Mouse (Mus musculus) liver, embryonic 14.5 days (tissue): ENCODE data around the gene Brwd1. TPM values are rescaled to one million over a fixed set of nuclear protein-coding genes. Genes with fewer than 3 reads are reported as not detected.

Source experiments
- ATAC-seq: fragments of 200-750 bp; cut with Nextera tagmentation; 2 replicates; pipeline ENCODE4 v1.8.0; 2017; ENCODE audit warnings: moderate number of reproducible peaks, mild to moderate bottlenecking, moderate library complexity; ENCODE audit not compliant: insufficient read depth
- DNase-seq, 3 experiments: peaks; one replicate each; pipeline ENCODE4 v3.0.0-alpha.2; 2012 to 2013; ENCODE audit warnings: low read depth in 3 of 3, low spot score in 3 of 3
- H3K27ac ChIP-seq: fragments of 300-500 bp; sonication (generic); 2 replicates; pipeline ENCODE4 v1.5.1; 2014; ENCODE audit warnings: moderate library complexity, mild to moderate bottlenecking, control low read depth, inconsistent platforms
- H3K27me3 ChIP-seq: fragments of 300-500 bp; sonication (generic); 2 replicates; pipeline ENCODE4 v1.6.1; 2014; ENCODE audit warnings: mild to moderate bottlenecking, low read length, moderate library complexity; ENCODE audit not compliant: control insufficient read depth, insufficient read depth
- H3K36me3 ChIP-seq: fragments of 300-500 bp; sonication (generic); replicated peaks from 2 replicates; pipeline ENCODE4 v1.6.1; 2014; ENCODE audit warnings: low read depth; ENCODE audit not compliant: control insufficient read depth, insufficient read depth
- H3K4me1 ChIP-seq, 2 experiments: fragments of 200-500 bp in 1 of 2; fragments of 300-500 bp in 1 of 2; sonication (generic) in 1 of 2; replicated peaks; 2 replicates each; pipeline ENCODE4 v1.6.1; 2012 to 2014; ENCODE audit warnings: antibody characterized with exemption in 1 of 2, inconsistent platforms in 1 of 2, low read length in 1 of 2; ENCODE audit not compliant: control insufficient read depth in 2 of 2, insufficient read depth in 2 of 2
- H3K4me2 ChIP-seq: fragments of 300-500 bp; sonication (generic); 2 replicates; pipeline ENCODE4 v1.6.1; 2014; ENCODE audit warnings: low read depth, mild to moderate bottlenecking, control low read depth, moderate library complexity
- H3K4me3 ChIP-seq, 2 experiments: fragments of 200-500 bp in 1 of 2; fragments of 300-500 bp in 1 of 2; sonication (generic) in 1 of 2; 2 replicates each; pipeline ENCODE4 v1.5.1; 2012 to 2014; ENCODE audit warnings: low read depth in 2 of 2, low read length in 2 of 2, mild to moderate bottlenecking in 2 of 2, control low read depth in 1 of 2, inconsistent platforms in 1 of 2, moderate library complexity in 1 of 2; ENCODE audit not compliant: insufficient read depth in 1 of 2
- H3K9ac ChIP-seq: fragments of 300-500 bp; sonication (generic); replicated peaks from 2 replicates; pipeline ENCODE4 v1.6.1; 2014; ENCODE audit warnings: mild to moderate bottlenecking, control low read depth, moderate library complexity
- H3K9me3 ChIP-seq: fragments of 300-500 bp; sonication (generic); 2 replicates; pipeline ENCODE4 v1.6.1; 2016; ENCODE audit warnings: low read length, mixed read lengths; ENCODE audit not compliant: control insufficient read depth
- CTCF ChIP-seq: IDR thresholded peaks from 2 replicates; pipeline ENCODE4 v1.5.1; 2016; ENCODE audit warnings: antibody characterized with exemption, low read depth, control low read depth
- EP300 ChIP-seq: IDR thresholded peaks from 2 replicates; pipeline ENCODE4 v1.6.1; 2016; ENCODE audit warnings: antibody characterized with exemption, low read depth
- WGBS: fragments of 180-500 bp; shearing (Covaris S2); extraction: QIAGEN DNeasy Blood & Tissue Kit; methylation state at CpG from one replicate; pipeline ENCODE4 v1.1.7; 2014; ENCODE audit not compliant: insufficient replicate concordance; 5-methylcytosine and 5-hydroxymethylcytosine counted together
- polyA plus RNA-seq, 2 experiments: library from polyadenylated mRNA; depleted of rRNA in 1 of 2; stranded (reverse) in 1 of 2; unstranded in 1 of 2; fragments of >200 nt; fragmentation: Nextera tagmentation in 1 of 2; extraction: Ambion mirVana in 1 of 2; gene quantifications; 2 replicates each; pipeline versions ENCODE4 v1.2.1 to v1.2.3; 2012 to 2014

Brwd1 gene
- polyA plus RNA-seq, 2 experiments, result 7.3 to 12.3 TPM

- no peak for DNase-seq
- WGBS, result 31% methylated on average over 5 of the region's 5 CpGs
- Histone ChIP-seq H3K4me1 (no peaks in the 10 kb centered on the region), H3K4me3 (no peak overlapping the region), H3K9me3 (no peaks in the 10 kb centered on the region), H3K27me3 (no peaks in the 10 kb centered on the region), H3K36me3 (no peaks in the 10 kb centered on the region), H3K9ac (no peak overlapping the region), H3K4me2 (no peak overlapping the region), H3K27ac (no peak overlapping the region)
- no peak for TF ChIP-seq EP300
- no peak for TF ChIP-seq CTCF
- no peak for ATAC-seq
Measured at GRCm38 (mm10) chr16:95955716-95956346, 126.5 kb downstream of the Brwd1 start.

GRCm38 (mm10) chr16:95954341-95954740 is 128.0 kb downstream of the Brwd1 start:
- Histone ChIP-seq H3K4me3 (no peak overlapping the region), H3K4me1 (no peaks in the 10 kb centered on the region), H3K27me3 (no peaks in the 10 kb centered on the region), H3K27ac (no peak overlapping the region), H3K4me2 (no peak overlapping the region), H3K9me3 (no peaks in the 10 kb centered on the region), H3K9ac (no peak overlapping the region), H3K36me3 (no peaks in the 10 kb centered on the region)
- DNase-seq (no peak), ATAC-seq (no peak)
- WGBS, result 49% methylated on average over 3 of the region's 3 CpGs
- TF ChIP-seq CTCF (no peak), EP300 (no peak)

DNA sequence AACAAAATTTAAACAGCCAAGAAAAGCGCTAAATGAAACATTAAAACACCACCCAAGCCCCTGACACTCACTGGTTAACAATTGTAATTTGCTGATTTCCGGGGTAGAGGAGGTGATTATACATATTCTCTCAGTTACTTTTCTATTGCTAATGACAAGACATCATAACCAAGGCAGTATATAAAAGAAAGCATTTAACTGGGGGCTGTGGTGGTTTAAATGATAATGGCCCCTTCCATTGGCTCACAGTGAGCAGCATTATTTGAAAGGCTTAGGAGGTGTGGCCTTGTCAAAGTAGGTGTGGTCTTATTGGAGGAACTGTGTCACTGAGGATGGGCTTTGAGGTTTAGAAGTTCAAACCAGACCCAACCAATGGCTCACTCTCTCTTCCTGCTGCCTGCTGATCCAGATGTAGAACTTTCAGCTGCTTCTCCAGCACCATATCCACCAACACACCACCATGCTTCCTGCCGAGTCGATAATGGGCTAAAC is 129.1 kb downstream of the Brwd1 start:
- no peaks in the 10 kb centered on the region for H3K36me3 ChIP-seq
- no peak overlapping the region for H3K27ac ChIP-seq
- no peaks in the 10 kb centered on the region for H3K27me3 ChIP-seq
- DNase-seq (no peak), ATAC-seq (no peak)
- no peak overlapping the region for H3K4me2 ChIP-seq
- H3K4me1 ChIP-seq, result no peaks in the 10 kb centered on the region
- TF ChIP-seq EP300 (no peak), CTCF (no peak)
- no peaks in the 10 kb centered on the region for H3K9me3 ChIP-seq
- no peak overlapping the region for H3K9ac ChIP-seq
- 73% methylated on average over 4 of the region's 4 CpGs for WGBS
- H3K4me3 ChIP-seq, result no peak overlapping the region

GRCm38 (mm10) chr16:95951471-95951870 is 130.9 kb downstream of the Brwd1 start:
- Histone ChIP-seq H3K9me3 (no peaks in the 10 kb centered on the region), H3K36me3 (no peaks in the 10 kb centered on the region), H3K27ac (no peak overlapping the region), H3K4me1 (no peaks in the 10 kb centered on the region), H3K27me3 (no peaks in the 10 kb centered on the region), H3K9ac (no peak overlapping the region), H3K4me2 (no peak overlapping the region), H3K4me3 (no peak overlapping the region)
- DNase-seq (no peak), ATAC-seq (no peak)
- WGBS, result 68% methylated on average over 2 of the region's 2 CpGs
- TF ChIP-seq EP300, result no peak
- no peak for TF ChIP-seq CTCF

DNA sequence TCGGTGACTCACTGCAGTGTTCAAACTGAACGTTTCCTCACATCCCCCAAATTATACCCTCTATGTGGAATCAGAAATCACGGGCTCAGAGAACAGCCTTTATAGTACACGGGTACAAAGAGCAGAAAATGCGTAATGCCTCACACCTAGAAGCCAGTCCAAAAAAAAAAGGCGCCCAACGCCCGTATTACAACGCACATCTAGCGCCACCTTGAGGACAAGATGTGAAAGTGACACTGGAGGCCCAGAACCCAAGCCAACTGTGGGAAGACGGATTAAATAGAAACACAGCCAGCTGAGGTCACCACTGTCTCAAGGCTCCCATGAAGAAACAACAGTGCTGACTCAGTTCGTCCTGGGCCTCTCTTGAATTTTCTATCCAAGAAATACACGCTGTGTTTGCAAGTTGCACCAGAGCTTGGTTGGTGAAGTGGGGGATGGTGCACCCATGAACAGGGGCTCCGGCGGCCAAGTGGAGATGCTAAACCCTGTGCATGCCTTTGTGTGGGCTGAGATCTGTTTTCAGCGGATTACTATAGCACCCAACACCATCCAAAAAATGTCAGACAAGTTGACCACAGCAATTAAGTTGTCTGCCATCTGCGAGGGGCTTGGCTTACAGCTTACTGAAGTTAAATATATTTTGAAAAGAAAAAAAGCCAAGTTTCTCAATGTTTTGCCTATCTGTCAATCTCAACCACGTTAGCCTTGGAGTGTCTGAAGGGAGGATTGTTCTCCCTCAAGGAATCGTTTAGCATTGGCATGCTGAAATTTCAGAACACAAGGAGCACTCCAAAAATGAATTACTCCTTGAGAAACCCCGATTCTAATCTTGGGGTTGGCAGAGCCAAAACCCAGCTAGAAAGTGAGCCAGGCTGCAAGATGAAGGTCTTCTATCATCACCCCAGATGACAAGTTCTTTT is 136.7 kb downstream of the Brwd1 start:
- Histone ChIP-seq H3K27me3 (no peaks in the 10 kb centered on the region), H3K27ac (no peak overlapping the region), H3K4me3 (no peak overlapping the region), H3K4me2 (no peak overlapping the region), H3K36me3 (no peaks in the 10 kb centered on the region), H3K9me3 (no peaks in the 10 kb centered on the region), H3K9ac (no peak overlapping the region), H3K4me1 (peaks cover 0 to 2% of the 10 kb centered on the region in 2 experiments; a peak in 1 of 4 replicates)
- 21% methylated on average over 20 of the region's 20 CpGs for WGBS
- DNase-seq (peak in 1 of 3 experiments; percentile 36), ATAC-seq (0 out of 2 replicates have a peak, but pooled peaks have one; percentile 11)
- TF ChIP-seq CTCF (peak; percentile 84), EP300 (no peak)
